Mouse (Mus musculus) cerebral cortex, adult 2 months (tissue): ENCODE results near the gene Tpbpb.

ENCODE experiments used
- WGBS: fragments of 180-500 bp; shearing (Covaris S2); methylation state at CpG from one replicate; pipeline ENCODE4 v1.1.7; 2018; 5-methylcytosine and 5-hydroxymethylcytosine counted together

Tpbpb gene

GRCm38 (mm10) chr13:60904780-60905179 is at the start of gene Tpbpb:
Gene Tpbpb, minus strand, starts transcription at chr13:60904880.
- WGBS: 79% methylated on average over 2 of the region's 2 CpGs

GRCm38 (mm10) chr13:60941884-60942283 is 37.2 kb upstream of the Tpbpb start, which contains the start of gene Tpbpa:
Gene Tpbpa, minus strand, starts transcription at chr13:60941984.
- WGBS: 77% methylated on average over 3 of the region's 3 CpGs

- 56% methylated on average over 5 of the region's 5 CpGs for WGBS
Observed at GRCm38 (mm10) chr13:60936500-60936901, 31.8 kb upstream of the Tpbpb start, which contains the start of the genes Gm49391 and Ctla2a. Gene Gm49391, minus strand, starts transcription at chr13:60936571. Gene Ctla2a, minus strand, starts transcription at chr13:60936625.

DNA sequence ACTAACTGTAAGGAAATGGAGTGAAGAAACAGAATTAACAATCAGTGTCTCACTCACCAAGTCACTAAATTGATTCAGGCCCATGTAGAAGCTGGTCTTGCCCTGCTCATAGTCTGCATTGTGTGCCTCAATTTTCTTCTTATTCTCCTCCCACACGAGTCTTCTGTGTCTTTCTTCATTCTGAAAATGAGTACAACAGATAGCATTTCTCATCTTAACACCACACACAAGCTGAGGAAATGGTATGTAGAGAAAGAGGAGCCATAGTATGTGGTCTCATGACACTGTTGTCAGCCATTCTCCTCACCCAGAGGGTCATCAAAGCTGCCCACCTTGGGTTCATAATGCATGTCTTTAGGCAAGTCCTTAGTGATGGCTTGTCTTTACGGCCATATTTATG is 30.8 kb upstream of the Tpbpb start, which contains the start of gene Gm49393:
Gm49393 (minus strand) TSS at position 101 of the 400 bp plus-strand sequence.
- 61% methylated on average over 2 of the region's 2 CpGs for WGBS

DNA sequence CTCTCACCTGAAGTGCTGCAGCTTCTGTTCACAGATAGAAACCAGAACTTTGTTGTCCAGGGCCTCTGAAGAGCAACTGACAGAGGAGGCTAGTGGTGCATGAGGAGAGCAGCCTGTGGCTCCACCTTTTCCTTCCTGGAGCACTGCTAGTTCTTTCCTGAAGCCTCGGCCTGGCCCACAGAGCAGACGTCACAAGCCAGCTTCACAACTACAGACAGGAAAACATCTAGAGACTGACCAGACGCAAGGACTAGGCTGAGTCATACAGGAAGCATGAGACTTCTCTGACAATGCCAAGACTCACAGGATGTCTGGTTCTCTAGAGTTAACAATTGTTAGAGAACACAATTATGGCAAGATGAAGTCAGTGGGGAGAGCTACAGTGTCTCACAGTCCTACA is 7.4 kb downstream of the Tpbpb start, which contains the start of gene Ctla2b:
Ctla2b (minus strand) TSS at position 120 of the 400 bp plus-strand sequence.
- WGBS: 85% methylated on average over 3 of the region's 3 CpGs

DNA sequence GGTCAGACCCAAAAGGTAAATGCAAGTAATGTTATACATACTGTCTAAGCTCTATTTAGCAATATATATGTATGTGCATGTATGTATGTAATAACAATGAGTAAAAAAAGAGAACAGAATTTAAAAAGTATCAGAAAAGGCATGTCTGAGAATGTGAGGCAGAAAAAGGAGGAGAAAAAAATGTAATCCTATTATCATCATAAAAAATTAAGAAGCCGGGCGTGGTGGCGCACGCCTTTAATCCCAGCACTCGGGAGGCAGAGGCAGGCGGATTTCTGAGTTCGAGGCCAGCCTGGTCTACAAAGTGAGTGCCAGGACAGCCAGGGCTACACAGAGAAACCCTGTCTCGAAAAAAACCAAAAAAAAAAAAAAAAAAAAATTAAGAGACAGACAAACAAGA is 7.9 kb downstream of the Tpbpb start, which contains the start of gene Gm49392:
Gm49392 (minus strand) TSS at position 101 of the 400 bp plus-strand sequence.
- WGBS: 80% methylated on average over 8 of the region's 8 CpGs

DNA sequence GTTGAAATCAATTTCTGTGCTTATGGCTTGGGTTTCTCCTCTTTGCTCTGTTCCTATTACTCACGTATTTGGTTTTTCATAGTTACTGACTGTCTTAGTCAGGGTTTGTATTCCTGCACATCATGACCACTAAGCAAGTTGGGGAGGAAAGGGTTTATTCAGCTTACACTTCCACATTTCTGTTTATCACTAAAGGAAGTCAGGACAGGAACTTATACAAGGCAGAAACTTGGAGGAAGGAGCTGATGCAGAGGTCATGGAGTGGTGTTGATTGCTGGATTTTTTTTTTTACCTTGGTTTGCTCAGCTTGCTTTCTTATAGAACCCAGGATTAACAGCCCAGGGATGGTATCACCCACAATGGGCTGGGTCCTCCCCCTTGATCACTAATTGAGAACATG is 12.4 kb downstream of the Tpbpb start:
- 91% methylated on average over 1 of the region's 1 CpGs for WGBS

- WGBS: 62% methylated on average over 1 of the region's 1 CpGs
Observed at GRCm38 (mm10) chr13:60864281-60864680, 40.4 kb downstream of the Tpbpb start, which contains the start of gene 4930486L24Rik. Gene 4930486L24Rik, minus strand, starts transcription at chr13:60864475.
